Mouse (Mus musculus): ENCODE data around the gene Qrfpr. TPM values are rescaled to one million over a fixed set of nuclear protein-coding genes. Genes with fewer than 3 reads are reported as not detected.

The Qrfpr gene
- polyA plus RNA-seq (2015; fragmentation: Nextera tagmentation; extraction: Ambion mirVana), result not detected in 2 replicates

GRCm38 (mm10) chr3:36221743-36222682, at the start of gene Qrfpr:
Gene Qrfpr (minus strand): TSS chr3:36222313.
- Histone ChIP-seq H3K27ac (no peak within 1 kb of the TSS), H3K27me3 (ENCODE audit: insufficient read depth, low read length) (0 out of 2 replicates have a peak, but pooled peaks cover 15% of the 10 kb centered on the region), H3K4me3 (replicated peaks; ENCODE audit: low read depth, low read length) (peak within 1 kb of the TSS; percentile 16; the same call in 1 of the 2 replicates), H3K36me3 (ENCODE audit: insufficient read depth, low read length) (no peaks in the 10 kb centered on the region), H3K4me2 (ENCODE audit: low read length) (peak within 1 kb of the TSS; percentile 46), H3K9ac (ENCODE audit: low read depth, low read length) (no peak within 1 kb of the TSS), H3K4me1 (replicated peaks; ENCODE audit: insufficient read depth, low read length) (no peaks in the 10 kb centered on the region), H3K9me3 (replicated peaks; ENCODE audit: low read length) (no peaks in the 10 kb centered on the region)
- no peak for ATAC-seq (replicated peaks; ENCODE audit: low FRiP score, low read depth)
- no peak for TF ChIP-seq CTCF (IDR thresholded peaks at IDR 0.05; ENCODE audit: low read depth)
- DNase-seq (ENCODE audit: low spot score), result no peak
- 10% methylated on average over 39 of the region's 39 CpGs for WGBS

- Histone ChIP-seq H3K4me1 (replicated peaks; ENCODE audit: insufficient read depth, low read length) (no peaks in the 10 kb centered on the region), H3K27me3 (ENCODE audit: insufficient read depth, low read length) (no peaks in the 10 kb centered on the region), H3K36me3 (ENCODE audit: insufficient read depth, low read length) (no peaks in the 10 kb centered on the region), H3K9ac (ENCODE audit: low read depth, low read length) (no peak overlapping the region), H3K27ac (no peak overlapping the region), H3K4me2 (ENCODE audit: low read length) (no peak overlapping the region), H3K9me3 (replicated peaks; ENCODE audit: low read length) (no peaks in the 10 kb centered on the region), H3K4me3 (replicated peaks; ENCODE audit: low read depth, low read length) (no peak overlapping the region)
- no peak for DNase-seq (ENCODE audit: low spot score)
- WGBS, result 83% methylated on average over 11 of the region's 11 CpGs
- no peak for TF ChIP-seq CTCF (IDR thresholded peaks at IDR 0.05; ENCODE audit: low read depth)
- ATAC-seq (replicated peaks; ENCODE audit: low FRiP score, low read depth), result no peak
Observed at GRCm38 (mm10) chr3:36263873-36264272, 41.8 kb upstream of the Qrfpr start.

GRCm38 (mm10) chr3:36263265-36263664, 41.2 kb upstream of the Qrfpr start:
- no peaks in the 10 kb centered on the region for H3K9me3 ChIP-seq (replicated peaks; ENCODE audit: low read length)
- DNase-seq (ENCODE audit: low spot score), result no peak
- H3K4me1 ChIP-seq (replicated peaks; ENCODE audit: insufficient read depth, low read length), result no peaks in the 10 kb centered on the region
- H3K4me3 ChIP-seq (replicated peaks; ENCODE audit: low read depth, low read length), result no peak overlapping the region
- no peak for ATAC-seq (replicated peaks; ENCODE audit: low FRiP score, low read depth)
- no peak for TF ChIP-seq CTCF (IDR thresholded peaks at IDR 0.05; ENCODE audit: low read depth)
- 71% methylated on average over 4 of the region's 4 CpGs for WGBS
- no peaks in the 10 kb centered on the region for H3K27me3 ChIP-seq (ENCODE audit: insufficient read depth, low read length)
- H3K27ac ChIP-seq, result no peak overlapping the region
- H3K9ac ChIP-seq (ENCODE audit: low read depth, low read length), result no peak overlapping the region
- no peak overlapping the region for H3K4me2 ChIP-seq (ENCODE audit: low read length)
- H3K36me3 ChIP-seq (ENCODE audit: insufficient read depth, low read length), result no peaks in the 10 kb centered on the region

- 27% methylated on average over 5 of the region's 5 CpGs for WGBS
- no peak for ATAC-seq (replicated peaks; ENCODE audit: low FRiP score, low read depth)
- no peaks in the 10 kb centered on the region for H3K36me3 ChIP-seq (ENCODE audit: insufficient read depth, low read length)
- H3K4me2 ChIP-seq (ENCODE audit: low read length), result no peak overlapping the region
- no peaks in the 10 kb centered on the region for H3K9me3 ChIP-seq (replicated peaks; ENCODE audit: low read length)
- DNase-seq (ENCODE audit: low spot score), result peak; percentile 13
- no peaks in the 10 kb centered on the region for H3K4me1 ChIP-seq (replicated peaks; ENCODE audit: insufficient read depth, low read length)
- TF ChIP-seq CTCF (IDR thresholded peaks at IDR 0.05; ENCODE audit: low read depth), result no peak
- H3K4me3 ChIP-seq (replicated peaks; ENCODE audit: low read depth, low read length), result no peak overlapping the region
- H3K9ac ChIP-seq (ENCODE audit: low read depth, low read length), result no peak overlapping the region
- no peak overlapping the region for H3K27ac ChIP-seq
- H3K27me3 ChIP-seq (ENCODE audit: insufficient read depth, low read length), result no peaks in the 10 kb centered on the region
Observed at GRCm38 (mm10) chr3:36250585-36250984, 28.5 kb upstream of the Qrfpr start.

GRCm38 (mm10) chr3:36248446-36248845, 26.3 kb upstream of the Qrfpr start:
- no peak overlapping the region for H3K4me2 ChIP-seq (ENCODE audit: low read length)
- no peaks in the 10 kb centered on the region for H3K36me3 ChIP-seq (ENCODE audit: insufficient read depth, low read length)
- no peak overlapping the region for H3K27ac ChIP-seq
- H3K9ac ChIP-seq (ENCODE audit: low read depth, low read length), result no peak overlapping the region
- ATAC-seq (replicated peaks; ENCODE audit: low FRiP score, low read depth), result no peak
- no peaks in the 10 kb centered on the region for H3K27me3 ChIP-seq (ENCODE audit: insufficient read depth, low read length)
- no peaks in the 10 kb centered on the region for H3K9me3 ChIP-seq (replicated peaks; ENCODE audit: low read length)
- no peak overlapping the region for H3K4me3 ChIP-seq (replicated peaks; ENCODE audit: low read depth, low read length)
- no peak for DNase-seq (ENCODE audit: low spot score)
- 87% methylated on average over 2 of the region's 2 CpGs for WGBS
- no peaks in the 10 kb centered on the region for H3K4me1 ChIP-seq (replicated peaks; ENCODE audit: insufficient read depth, low read length)
- no peak for TF ChIP-seq CTCF (IDR thresholded peaks at IDR 0.05; ENCODE audit: low read depth)

- H3K36me3 ChIP-seq (ENCODE audit: insufficient read depth, low read length), result no peaks in the 10 kb centered on the region
- H3K4me1 ChIP-seq (replicated peaks; ENCODE audit: insufficient read depth, low read length), result no peaks in the 10 kb centered on the region
- H3K27ac ChIP-seq, result no peak overlapping the region
- no peak for ATAC-seq (replicated peaks; ENCODE audit: low FRiP score, low read depth)
- no peak overlapping the region for H3K4me3 ChIP-seq (replicated peaks; ENCODE audit: low read depth, low read length)
- H3K9me3 ChIP-seq (replicated peaks; ENCODE audit: low read length), result no peaks in the 10 kb centered on the region
- no peak overlapping the region for H3K9ac ChIP-seq (ENCODE audit: low read depth, low read length)
- WGBS, result 46% methylated on average over 2 of the region's 2 CpGs
- H3K27me3 ChIP-seq (ENCODE audit: insufficient read depth, low read length), result no peaks in the 10 kb centered on the region
- DNase-seq (ENCODE audit: low spot score), result no peak
- no peak overlapping the region for H3K4me2 ChIP-seq (ENCODE audit: low read length)
- no peak for TF ChIP-seq CTCF (IDR thresholded peaks at IDR 0.05; ENCODE audit: low read depth)
Observed at GRCm38 (mm10) chr3:36229941-36230340, 7.8 kb upstream of the Qrfpr start.
